Mouse (Mus musculus): Measurements from ENCODE around the gene Cnr2. TPM values are rescaled to one million over a fixed set of nuclear protein-coding genes. Genes with fewer than 3 reads are reported as not detected.
A peak's percentile ranks its signal among the peaks of the same experiment; 100 is the strongest.

Gene Cnr2
- polyA plus RNA-seq, 1 experiment from 2014 or later: 0.14 TPM

GRCm38 (mm10) chr4:135896157-135896556 lies 963 bp downstream of the Cnr2 start:
- 74% methylated on average over 6 of the region's 6 CpGs for WGBS
- H3K36me3 ChIP-seq (ENCODE audit: control insufficient read depth, insufficient read depth): no peaks in the 10 kb centered on the region
- no peak overlapping the region for H3K27ac ChIP-seq (ENCODE audit: low read depth, low read length)
- H3K9ac ChIP-seq (ENCODE audit: low read depth, low read length): no peak overlapping the region
- no peaks in the 10 kb centered on the region for H3K4me1 ChIP-seq (replicated peaks; ENCODE audit: control insufficient read depth, insufficient read depth, low read length)
- H3K4me2 ChIP-seq (replicated peaks; ENCODE audit: low read depth): no peak overlapping the region
- H3K4me3 ChIP-seq (ENCODE audit: low read depth, low read length): no peak overlapping the region
- no peak for ATAC-seq
- H3K9me3 ChIP-seq (ENCODE audit: control insufficient read depth): no peaks in the 10 kb centered on the region
- no peak for TF ChIP-seq CTCF (IDR thresholded peaks at IDR 0.05; ENCODE audit: low read depth)
- H3K27me3 ChIP-seq (replicated peaks; ENCODE audit: control insufficient read depth, insufficient read depth, low read length): no peaks in the 10 kb centered on the region

GRCm38 (mm10) chr4:135898380-135899049 lies 3.3 kb downstream of the Cnr2 start:
- ATAC-seq: peak; percentile 91
- no peaks in the 10 kb centered on the region for H3K9me3 ChIP-seq (ENCODE audit: control insufficient read depth)
- whole genome bisulfite sequencing: 34% methylated on average over 9 of the region's 9 CpGs
- no peak for TF ChIP-seq CTCF (IDR thresholded peaks at IDR 0.05; ENCODE audit: low read depth)
- H3K4me2 ChIP-seq (replicated peaks; ENCODE audit: low read depth): 0 out of 2 replicates have a peak overlapping the region, but pooled peaks have one; percentile 13
- no peaks in the 10 kb centered on the region for H3K4me1 ChIP-seq (replicated peaks; ENCODE audit: control insufficient read depth, insufficient read depth, low read length)
- H3K27ac ChIP-seq (ENCODE audit: low read depth, low read length): peak overlapping the region; percentile 73
- no peak overlapping the region for H3K9ac ChIP-seq (ENCODE audit: low read depth, low read length)
- H3K4me3 ChIP-seq (ENCODE audit: low read depth, low read length): no peak overlapping the region
- H3K36me3 ChIP-seq (ENCODE audit: control insufficient read depth, insufficient read depth): no peaks in the 10 kb centered on the region
- no peaks in the 10 kb centered on the region for H3K27me3 ChIP-seq (replicated peaks; ENCODE audit: control insufficient read depth, insufficient read depth, low read length)

GRCm38 (mm10) chr4:135899050-135899448 lies 3.9 kb downstream of the Cnr2 start:
- 81% methylated on average over 7 of the region's 7 CpGs for WGBS
- ATAC-seq: no peak
- H3K4me1 ChIP-seq (replicated peaks; ENCODE audit: control insufficient read depth, insufficient read depth, low read length): no peaks in the 10 kb centered on the region

GRCm38 (mm10) chr4:135900008-135900407 lies 4.8 kb downstream of the Cnr2 start:
- no peaks in the 10 kb centered on the region for H3K27me3 ChIP-seq (replicated peaks; ENCODE audit: control insufficient read depth, insufficient read depth, low read length)
- no peak overlapping the region for H3K27ac ChIP-seq (ENCODE audit: low read depth, low read length)
- H3K4me2 ChIP-seq (replicated peaks; ENCODE audit: low read depth): no peak overlapping the region
- ATAC-seq: no peak
- no peaks in the 10 kb centered on the region for H3K9me3 ChIP-seq (ENCODE audit: control insufficient read depth)
- H3K4me3 ChIP-seq (ENCODE audit: low read depth, low read length): no peak overlapping the region
- H3K9ac ChIP-seq (ENCODE audit: low read depth, low read length): no peak overlapping the region
- WGBS: 81% methylated on average over 5 of the region's 5 CpGs
- no peaks in the 10 kb centered on the region for H3K36me3 ChIP-seq (ENCODE audit: control insufficient read depth, insufficient read depth)
- no peak for TF ChIP-seq CTCF (IDR thresholded peaks at IDR 0.05; ENCODE audit: low read depth)
- H3K4me1 ChIP-seq (replicated peaks; ENCODE audit: control insufficient read depth, insufficient read depth, low read length): no peaks in the 10 kb centered on the region

More at GRCm38 (mm10) chr4:135899050-135899448, 3.9 kb downstream of the Cnr2 start:
- no peak for TF ChIP-seq CTCF (IDR thresholded peaks at IDR 0.05; ENCODE audit: low read depth)
- no peaks in the 10 kb centered on the region for H3K27me3 ChIP-seq (replicated peaks; ENCODE audit: control insufficient read depth, insufficient read depth, low read length)
- H3K4me3 ChIP-seq (ENCODE audit: low read depth, low read length): no peak overlapping the region
- H3K4me2 ChIP-seq (replicated peaks; ENCODE audit: low read depth): no peak overlapping the region
- no peak overlapping the region for H3K9ac ChIP-seq (ENCODE audit: low read depth, low read length)
- H3K9me3 ChIP-seq (ENCODE audit: control insufficient read depth): no peaks in the 10 kb centered on the region
- no peak overlapping the region for H3K27ac ChIP-seq (ENCODE audit: low read depth, low read length)
- no peaks in the 10 kb centered on the region for H3K36me3 ChIP-seq (ENCODE audit: control insufficient read depth, insufficient read depth)

- H3K4me1 ChIP-seq (replicated peaks; ENCODE audit: control insufficient read depth, insufficient read depth, low read length): no peaks in the 10 kb centered on the region
- no peak for ATAC-seq
- no peak overlapping the region for H3K4me2 ChIP-seq (replicated peaks; ENCODE audit: low read depth)
- TF ChIP-seq CTCF (IDR thresholded peaks at IDR 0.05; ENCODE audit: low read depth): no peak
- no peaks in the 10 kb centered on the region for H3K27me3 ChIP-seq (replicated peaks; ENCODE audit: control insufficient read depth, insufficient read depth, low read length)
- no peak overlapping the region for H3K4me3 ChIP-seq (ENCODE audit: low read depth, low read length)
- no peaks in the 10 kb centered on the region for H3K36me3 ChIP-seq (ENCODE audit: control insufficient read depth, insufficient read depth)
- H3K27ac ChIP-seq (ENCODE audit: low read depth, low read length): no peak overlapping the region
- 93% methylated on average over 4 of the region's 4 CpGs for WGBS
- H3K9me3 ChIP-seq (ENCODE audit: control insufficient read depth): no peaks in the 10 kb centered on the region
- H3K9ac ChIP-seq (ENCODE audit: low read depth, low read length): no peak overlapping the region
Observed at GRCm38 (mm10) chr4:135902606-135903242, 7.5 kb downstream of the Cnr2 start.

- H3K4me3 ChIP-seq (ENCODE audit: low read depth, low read length): no peak overlapping the region
- 38% methylated on average over 1 of the region's 1 CpGs for WGBS
- no peak for TF ChIP-seq CTCF (IDR thresholded peaks at IDR 0.05; ENCODE audit: low read depth)
- no peaks in the 10 kb centered on the region for H3K27me3 ChIP-seq (replicated peaks; ENCODE audit: control insufficient read depth, insufficient read depth, low read length)
- no peak for ATAC-seq
- H3K36me3 ChIP-seq (ENCODE audit: control insufficient read depth, insufficient read depth): no peaks in the 10 kb centered on the region
- H3K4me1 ChIP-seq (replicated peaks; ENCODE audit: control insufficient read depth, insufficient read depth, low read length): no peaks in the 10 kb centered on the region
- no peak overlapping the region for H3K4me2 ChIP-seq (replicated peaks; ENCODE audit: low read depth)
- no peak overlapping the region for H3K9ac ChIP-seq (ENCODE audit: low read depth, low read length)
- H3K27ac ChIP-seq (ENCODE audit: low read depth, low read length): no peak overlapping the region
- no peaks in the 10 kb centered on the region for H3K9me3 ChIP-seq (ENCODE audit: control insufficient read depth)
Observed at GRCm38 (mm10) chr4:135904810-135905209, 9.6 kb downstream of the Cnr2 start.

All from intestine, postnatal 0 days (tissue).